Mouse (Mus musculus): ENCODE data around the gene Ankrd24.
"Not testable (repeated sequence)": the region's sequence is repeated elsewhere in the genome, so short reads cannot be mapped to it uniquely, and the experiment has no call there.

Ankrd24 gene

DNA sequence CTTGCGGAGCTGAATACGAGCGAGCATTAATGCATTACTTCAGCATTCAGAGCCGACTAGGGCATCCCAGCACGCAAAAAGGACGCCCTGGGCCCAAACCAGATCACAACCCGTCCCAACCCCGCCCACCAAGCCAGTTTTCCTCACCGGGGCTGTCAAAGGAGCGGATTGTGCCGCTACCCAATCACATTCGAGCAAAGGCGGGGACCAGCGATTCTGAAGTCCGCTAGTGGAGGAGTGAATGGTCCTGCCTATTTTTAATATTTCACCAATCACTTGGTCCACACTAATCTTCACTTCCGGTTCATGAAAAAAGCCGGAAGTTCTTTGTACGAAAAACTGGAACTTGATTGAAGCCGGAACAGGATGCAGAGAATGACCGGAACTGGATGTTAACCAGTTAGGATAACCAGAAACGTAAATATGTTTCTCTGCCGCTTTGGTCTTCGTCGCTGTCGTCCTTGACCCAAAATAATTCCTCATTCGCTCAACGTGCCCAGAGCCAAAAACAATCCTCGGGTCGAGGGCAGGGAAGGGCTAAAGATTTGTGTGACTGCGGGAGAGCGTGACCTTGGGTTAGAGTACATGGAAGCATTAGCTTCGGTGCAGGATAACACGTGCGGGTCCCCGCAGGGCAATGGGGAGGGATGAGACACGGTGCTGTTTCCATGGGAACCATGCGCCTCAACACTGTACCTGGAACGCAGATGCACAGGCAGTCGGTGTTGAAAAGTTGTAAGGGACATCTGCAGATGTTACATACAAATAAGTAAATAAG is 22.2 kb upstream of the Ankrd24 start, which contains the start of gene BC025920:
Gene BC025920 (plus strand): TSS at position 297 of the 778 bp plus-strand sequence.
- DNase-seq: peak; percentile 84 to 86

- DNase-seq: no peak
These were observed 20.0 kb upstream of the Ankrd24 start for GRCm38 (mm10) chr10:81608308-81608707.

- no peak for DNase-seq
These were observed 15.6 kb upstream of the Ankrd24 start for GRCm38 (mm10) chr10:81612779-81613178.

DNA sequence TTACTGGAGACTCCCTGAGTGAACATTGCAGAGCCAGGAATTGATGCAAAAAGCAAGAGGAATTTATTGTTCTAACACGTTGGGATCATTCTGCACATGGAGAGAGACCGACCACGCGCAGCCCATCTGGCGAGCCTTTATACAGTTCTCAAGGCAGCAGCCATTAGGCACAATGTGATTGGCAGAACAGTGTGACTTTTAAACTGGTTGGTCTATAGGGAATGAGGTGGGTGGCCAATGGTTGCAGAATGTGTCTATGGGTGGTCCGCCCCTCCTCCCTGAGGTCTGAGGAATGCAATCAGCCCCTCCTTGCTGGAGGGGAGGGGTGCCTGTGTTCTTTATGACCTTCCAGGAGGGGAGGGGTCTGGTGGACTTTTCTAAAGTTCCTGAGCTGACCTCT is 12.9 kb upstream of the Ankrd24 start:
- no peak for DNase-seq

GRCm38 (mm10) chr10:81619976-81620375 is 8.4 kb upstream of the Ankrd24 start:
- DNase-seq: no peak

- DNase-seq: no peak
These were observed 7.6 kb upstream of the Ankrd24 start for GRCm38 (mm10) chr10:81620786-81621185.

DNA sequence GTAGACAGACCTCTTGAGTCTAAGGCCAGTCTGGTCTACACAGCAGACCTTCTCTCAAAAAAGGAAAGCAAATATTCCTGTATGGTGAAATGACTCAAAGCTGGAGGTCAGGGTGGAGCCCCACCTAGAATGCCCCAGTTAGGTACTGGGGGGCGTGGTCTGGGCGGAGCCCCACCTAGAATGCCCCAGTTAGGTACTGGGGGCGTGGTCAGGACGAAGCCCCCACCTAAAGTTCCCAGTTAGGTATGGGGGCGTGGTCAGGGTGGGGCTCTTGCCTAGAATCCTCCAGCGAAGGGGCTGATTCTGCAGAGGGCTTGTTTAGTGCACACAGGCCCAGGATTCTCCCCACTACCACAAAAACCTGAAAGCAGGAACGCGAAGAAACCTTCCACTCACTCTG is 4.9 kb upstream of the Ankrd24 start:
- no peak for DNase-seq

DNA sequence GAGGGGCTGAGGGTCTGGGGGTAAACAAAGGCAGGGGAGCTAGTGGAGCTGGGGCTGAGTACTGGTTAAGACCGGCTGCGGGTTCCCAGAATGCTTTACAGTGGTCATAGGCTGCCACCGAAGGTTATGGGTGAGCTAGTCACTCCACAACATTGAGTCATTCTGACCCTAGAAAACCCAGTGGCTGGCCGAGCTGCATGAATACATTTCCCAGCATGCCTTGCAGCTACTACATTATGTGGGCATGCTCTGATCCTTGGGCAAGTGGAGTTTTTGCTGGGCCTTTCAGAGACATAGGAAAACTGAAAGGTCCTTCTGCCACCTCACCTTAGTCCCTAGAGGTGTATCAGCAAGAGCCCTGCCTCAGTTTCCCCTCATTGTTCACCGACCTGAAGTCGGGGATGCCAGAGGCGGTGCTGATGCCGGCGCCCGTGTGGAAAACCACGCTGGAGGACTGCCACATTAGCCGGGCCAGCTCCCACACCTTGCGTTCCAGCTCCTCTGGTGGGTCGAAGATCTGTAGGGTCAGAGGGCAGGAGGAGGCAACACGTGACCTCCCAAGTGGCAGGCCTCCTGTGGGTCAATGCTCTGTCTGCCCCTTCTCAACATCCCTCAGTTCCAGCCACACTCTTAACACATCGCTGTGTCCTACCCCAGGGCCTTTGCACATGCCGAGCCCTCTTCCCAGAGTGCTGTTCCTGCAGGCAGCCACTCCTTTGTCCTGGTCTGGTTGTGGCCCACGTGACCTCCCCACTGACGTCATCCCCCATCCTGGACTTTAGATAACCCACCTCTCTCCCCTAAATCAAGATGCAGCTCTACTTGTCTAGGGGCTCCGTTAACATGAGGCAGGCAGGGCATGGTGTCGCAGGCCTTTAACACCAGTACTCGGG is 2.0 kb upstream of the Ankrd24 start:
- no peak for DNase-seq

DNA sequence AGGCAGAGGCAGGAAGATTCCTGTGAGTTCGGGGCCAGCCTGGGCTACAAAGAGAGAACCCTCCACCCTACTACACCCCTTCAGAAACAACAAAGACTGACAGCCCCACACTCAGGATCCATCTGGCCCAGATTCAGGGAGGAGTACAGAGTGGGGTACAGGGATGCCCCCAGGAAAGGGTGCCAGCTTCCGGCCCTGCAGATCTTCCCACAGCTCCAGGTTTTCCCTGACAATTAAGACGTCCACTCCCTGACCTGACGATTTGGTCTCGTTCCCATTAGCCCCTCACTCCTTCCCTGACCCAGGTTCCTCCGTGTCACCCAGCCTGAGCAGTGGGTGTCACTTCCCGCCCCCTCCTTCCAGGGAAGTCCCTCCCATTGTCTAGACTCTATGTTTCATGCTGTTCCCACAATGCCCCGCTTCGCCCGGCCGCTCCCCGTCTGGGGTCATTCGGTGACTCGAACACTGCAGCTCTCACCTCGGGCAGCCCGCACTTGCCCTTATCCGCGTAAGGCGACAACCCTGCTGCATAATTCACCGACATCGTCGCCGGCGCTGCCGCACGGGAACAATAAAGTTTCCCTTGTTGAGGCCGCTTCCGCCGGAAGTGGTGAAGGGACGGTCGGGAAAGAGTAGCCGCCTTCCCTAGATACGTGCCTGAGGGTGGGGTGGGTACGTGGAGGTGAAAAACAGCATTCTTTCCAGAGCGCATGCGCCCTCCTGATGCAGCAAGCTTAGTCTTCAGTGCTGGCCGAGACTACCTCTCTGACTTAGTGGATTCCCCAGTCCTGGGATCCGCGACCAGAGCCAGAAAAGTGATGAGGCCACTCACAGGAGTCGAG is 1.1 kb upstream of the Ankrd24 start, which contains the start of gene Sirt6:
Gene Sirt6 (minus strand): TSS at position 804 of the 842 bp plus-strand sequence.
- peak; percentile 88 for DNase-seq

DNA sequence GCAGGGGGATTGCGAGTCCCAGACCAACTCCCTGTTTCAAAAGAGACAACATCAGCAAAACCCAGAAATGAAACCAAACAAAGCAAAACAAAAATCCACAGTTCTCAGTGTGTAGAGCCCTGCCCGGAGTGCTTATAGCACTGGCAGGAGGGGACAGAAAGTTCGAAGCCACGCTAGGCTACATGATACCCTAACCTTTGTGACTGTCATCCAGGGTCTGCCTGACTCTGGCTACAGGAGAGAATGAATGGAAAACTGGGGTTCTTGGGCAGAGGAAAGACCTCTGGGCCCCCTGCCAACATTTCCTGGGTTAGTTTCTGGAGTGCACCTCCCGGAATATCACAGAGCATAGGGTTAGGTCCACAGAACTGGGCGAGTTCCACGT is 512 bp upstream of the Ankrd24 start:
- DNase-seq: no peak

DNA sequence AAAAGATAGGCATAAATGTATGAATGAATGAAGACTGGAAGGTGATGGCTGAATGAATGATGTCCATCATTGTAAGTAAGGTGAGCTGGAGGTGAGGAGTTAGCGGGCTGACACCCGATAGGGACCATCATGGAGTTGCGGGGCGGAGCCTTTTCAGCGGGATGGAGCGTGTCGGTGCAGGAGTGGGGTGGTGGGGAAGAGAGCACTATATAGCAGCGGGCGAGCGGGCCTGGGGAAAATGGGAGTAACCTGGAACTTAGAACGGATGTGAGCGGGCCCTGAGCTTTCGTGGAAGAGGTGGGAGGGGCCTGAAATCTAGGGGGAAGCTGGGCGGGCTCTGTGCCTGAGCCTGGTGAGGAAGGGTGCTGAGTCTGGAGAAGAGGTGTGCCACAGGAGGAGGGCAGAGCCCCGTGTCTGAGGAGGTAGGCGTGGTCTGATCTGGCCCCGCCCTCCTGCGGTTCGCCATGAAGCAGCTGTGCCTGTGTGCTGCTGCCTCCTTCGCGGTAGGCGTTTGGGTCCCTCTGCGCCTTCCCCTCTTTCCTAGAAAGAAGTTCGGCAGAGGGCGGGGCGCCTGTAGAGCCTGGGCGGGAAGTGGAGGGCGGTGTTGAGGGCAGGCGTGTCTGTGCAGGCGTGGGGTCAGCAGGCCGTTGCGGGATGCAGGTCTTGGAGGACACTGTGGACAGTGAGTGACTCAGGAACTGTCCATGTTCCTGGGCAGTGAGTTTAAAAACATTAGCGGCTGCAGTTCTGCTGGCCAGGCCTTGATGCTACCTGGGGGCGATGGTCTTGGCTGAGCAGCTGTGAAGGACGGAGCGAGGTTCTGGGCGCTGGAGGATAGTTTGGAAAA is 5.1 kb downstream of the Ankrd24 start:
- DNase-seq: peak; percentile 86 to 87

DNA sequence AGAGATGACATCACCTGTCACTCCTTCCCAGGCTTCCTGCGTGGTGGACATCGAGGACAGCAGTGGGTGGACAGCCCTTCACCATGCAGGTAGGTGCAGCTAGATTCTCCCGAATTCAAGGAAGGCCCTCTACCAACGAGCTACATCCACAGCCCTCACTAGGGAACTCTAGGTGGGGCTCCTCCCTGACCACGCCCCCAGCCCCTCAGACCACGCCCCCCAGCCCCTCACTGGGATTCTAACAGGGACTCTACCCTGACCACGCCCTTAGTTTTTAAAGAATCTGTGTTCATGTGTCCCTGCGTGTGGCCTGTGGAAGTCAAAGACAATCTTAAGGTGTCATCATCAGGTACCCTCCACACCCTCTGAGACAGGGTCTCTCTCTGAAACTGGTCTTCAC is 8.0 kb downstream of the Ankrd24 start:
- DNase-seq: no peak

GRCm38 (mm10) chr10:81638101-81638500 is 9.8 kb downstream of the Ankrd24 start:
- no peak for DNase-seq

GRCm38 (mm10) chr10:81640825-81641224 is 12.5 kb downstream of the Ankrd24 start:
- DNase-seq: not testable (repeated sequence)

DNA sequence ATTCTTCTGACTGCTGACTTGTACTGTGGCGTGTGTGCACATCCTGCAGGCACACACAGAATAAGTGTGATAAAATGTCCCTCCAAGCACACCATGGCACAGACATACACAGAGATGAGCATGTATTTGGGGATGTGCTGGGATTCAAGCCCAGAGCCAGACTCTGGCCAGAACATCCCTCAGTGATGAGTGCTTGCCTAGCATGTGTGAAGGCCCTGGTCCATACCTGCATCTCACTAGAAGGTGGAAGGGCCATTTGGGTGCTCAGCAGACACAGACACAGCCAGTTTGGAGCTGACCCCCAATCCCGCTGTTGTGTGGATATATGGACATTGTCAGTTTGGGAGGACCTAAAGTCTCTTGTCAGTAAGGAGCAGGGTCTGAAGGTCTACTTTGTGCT is 13.2 kb downstream of the Ankrd24 start:
- DNase-seq: no peak

DNA sequence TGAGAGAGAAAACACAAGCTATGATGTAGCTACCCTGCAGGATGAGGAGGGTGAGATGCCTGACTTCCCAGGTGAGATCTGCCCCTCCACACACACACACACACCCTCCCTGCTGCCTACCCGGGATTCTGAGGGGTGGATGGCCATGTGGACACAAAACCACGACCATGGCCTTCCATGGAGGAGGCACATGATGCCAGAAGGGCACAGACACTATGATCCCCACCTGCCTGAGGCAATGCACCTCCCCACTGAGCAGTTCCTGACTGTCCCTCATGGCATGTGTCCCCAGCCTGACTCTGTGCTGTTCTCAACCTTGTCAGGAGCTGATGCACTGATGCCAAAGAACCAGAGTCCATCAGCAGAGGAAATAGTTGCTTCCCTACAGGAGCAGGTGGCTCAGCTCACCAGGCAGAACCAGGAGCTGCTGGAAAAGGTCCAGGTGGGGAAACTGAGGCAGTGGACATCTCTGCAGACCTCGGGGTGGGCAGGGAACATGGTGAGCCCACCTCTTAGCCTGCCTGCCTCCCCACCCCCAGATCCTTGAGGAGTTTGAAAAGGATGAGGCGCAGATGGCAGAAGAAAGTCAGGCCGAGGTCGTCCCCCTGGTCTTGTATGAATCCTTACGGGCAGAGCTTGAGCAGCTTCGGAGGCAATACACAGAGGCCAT is 13.8 kb downstream of the Ankrd24 start:
- no peak for DNase-seq

DNA sequence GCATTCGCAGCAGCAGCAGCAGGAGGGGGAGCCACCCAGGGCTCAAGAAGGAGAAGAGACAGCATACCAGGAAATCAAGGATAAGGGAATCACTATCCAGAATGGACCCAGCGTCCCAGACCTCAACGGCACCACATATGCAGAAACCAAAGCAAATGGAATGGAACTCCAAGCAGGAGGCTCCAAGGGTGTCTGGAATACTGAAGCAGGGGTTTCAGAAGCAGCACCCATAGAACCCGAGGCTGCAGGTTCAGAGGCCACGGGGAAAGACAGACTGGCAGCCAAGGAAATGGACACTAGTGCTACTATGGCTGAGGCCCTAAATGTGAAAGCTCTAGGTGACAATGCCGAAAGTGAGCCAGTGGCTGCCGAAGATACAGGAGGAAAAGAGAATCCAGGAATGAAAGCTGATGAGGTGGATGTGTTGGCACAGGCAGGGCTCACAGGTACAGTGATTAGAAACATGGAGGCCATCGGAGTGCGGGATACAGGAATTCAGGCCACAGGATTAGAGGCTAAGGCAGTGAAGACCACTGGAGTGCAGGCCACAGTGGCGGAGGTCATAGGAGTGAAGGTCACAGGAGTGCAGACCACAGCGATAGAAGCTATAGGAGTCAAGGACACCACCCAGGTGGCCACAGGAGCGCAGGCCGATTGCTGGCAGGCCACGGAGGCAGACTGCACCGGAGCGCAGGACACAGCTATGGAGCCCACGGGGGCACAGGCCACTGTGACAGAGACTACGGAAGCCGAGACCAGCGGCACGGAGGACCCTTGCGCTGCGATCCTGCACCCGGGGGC is 14.5 kb downstream of the Ankrd24 start:
- no peak for DNase-seq

DNA sequence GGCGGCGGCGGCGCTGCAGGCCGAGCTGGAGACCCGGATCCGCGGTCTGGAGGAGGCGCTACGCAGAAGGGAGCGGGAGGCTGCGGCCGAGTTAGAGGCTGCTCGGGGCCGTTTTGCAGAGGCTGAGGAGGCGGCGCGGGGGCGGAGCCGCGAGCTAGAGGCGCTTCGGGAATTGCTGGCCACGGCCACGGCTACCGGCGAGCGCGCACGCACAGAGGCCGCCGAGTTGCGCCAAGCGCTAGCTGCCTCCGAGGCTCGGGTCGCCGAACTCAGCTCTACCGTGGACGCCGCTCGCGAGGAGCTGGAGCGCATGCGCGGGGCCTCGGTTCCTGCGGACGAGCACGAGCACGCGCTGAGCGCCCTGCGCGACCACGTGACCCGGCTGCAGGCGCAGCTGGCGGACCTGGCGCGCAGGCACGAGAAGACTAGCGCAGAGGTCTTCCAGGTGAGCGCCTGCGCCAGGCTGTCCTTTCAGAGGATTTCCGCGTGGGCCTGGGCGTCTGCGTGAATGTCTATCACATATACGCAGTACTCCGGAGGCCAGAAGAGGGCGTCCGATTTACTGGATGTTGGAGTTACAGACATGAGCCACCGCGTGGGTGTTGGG is 15.2 kb downstream of the Ankrd24 start:
- peak; percentile 92 to 94 for DNase-seq

DNA sequence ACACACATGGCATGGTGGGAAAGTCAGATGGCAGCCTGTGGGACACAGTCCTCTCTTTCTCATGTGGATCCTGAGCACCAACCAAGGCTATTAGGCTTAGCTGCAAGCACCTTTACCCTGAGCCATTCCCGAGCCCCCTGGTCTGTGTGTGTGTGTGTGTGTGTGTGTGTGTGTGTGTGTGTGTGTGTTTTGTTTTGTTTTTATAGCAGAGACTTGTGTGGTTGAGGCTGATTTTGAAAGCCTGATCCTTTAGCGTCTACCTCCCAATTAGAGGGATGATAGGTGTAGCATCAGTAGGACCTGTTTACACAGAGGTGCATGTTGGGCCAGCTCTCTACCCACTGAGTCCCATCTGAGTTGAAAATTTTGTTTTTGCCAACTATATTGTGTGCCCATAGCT is 15.8 kb downstream of the Ankrd24 start:
- no peak for DNase-seq

- no peak for DNase-seq
These were observed 16.4 kb downstream of the Ankrd24 start for GRCm38 (mm10) chr10:81644716-81645115.
